Mouse (Mus musculus) erythroblast, embryonic 14.5 days (primary cell): ENCODE data around the gene Tmem211. TPM values are rescaled to one million over a fixed set of nuclear protein-coding genes. Genes with fewer than 3 reads are reported as not detected.

Experiments used
- H3K27me3 ChIP-seq: 2 replicates; pipeline ENCODE4 v1.6.1; 2012; ENCODE audit warnings: inconsistent platforms; ENCODE audit not compliant: control insufficient read depth
- H3K36me3 ChIP-seq: 2 replicates; pipeline ENCODE4 v1.6.1; 2012; ENCODE audit warnings: mild to moderate bottlenecking, inconsistent platforms; ENCODE audit not compliant: control insufficient read depth
- H3K4me1 ChIP-seq: 2 replicates; pipeline ENCODE4 v1.6.1; 2012; ENCODE audit warnings: inconsistent platforms; ENCODE audit not compliant: control insufficient read depth
- H3K4me3 ChIP-seq: replicated peaks from 2 replicates; pipeline ENCODE3; 2012; ENCODE audit warnings: moderate library complexity, mild to moderate bottlenecking, inconsistent platforms
- H3K9me3 ChIP-seq: 2 replicates; pipeline ENCODE4 v1.6.1; 2012; ENCODE audit warnings: low read length, inconsistent platforms, mixed read lengths; ENCODE audit not compliant: control insufficient read depth
- GATA1 ChIP-seq: IDR thresholded peaks from 2 replicates; pipeline ENCODE4 v1.6.1; 2012; ENCODE audit warnings: low read length, inconsistent platforms, mixed read lengths
- TAL1 ChIP-seq: IDR thresholded peaks from 3 replicates; pipeline ENCODE4 v1.6.1; 2012; ENCODE audit warnings: low read length, inconsistent platforms, mixed read lengths
- polyA plus RNA-seq: library from polyadenylated mRNA; stranded (reverse); fragments of >175 nt; gene quantifications from 2 replicates; pipeline ENCODE4 v1.2.3, GENCODE M21; 2012

Tmem211 gene
- polyA plus RNA-seq, 1 experiment: not detected

DNA sequence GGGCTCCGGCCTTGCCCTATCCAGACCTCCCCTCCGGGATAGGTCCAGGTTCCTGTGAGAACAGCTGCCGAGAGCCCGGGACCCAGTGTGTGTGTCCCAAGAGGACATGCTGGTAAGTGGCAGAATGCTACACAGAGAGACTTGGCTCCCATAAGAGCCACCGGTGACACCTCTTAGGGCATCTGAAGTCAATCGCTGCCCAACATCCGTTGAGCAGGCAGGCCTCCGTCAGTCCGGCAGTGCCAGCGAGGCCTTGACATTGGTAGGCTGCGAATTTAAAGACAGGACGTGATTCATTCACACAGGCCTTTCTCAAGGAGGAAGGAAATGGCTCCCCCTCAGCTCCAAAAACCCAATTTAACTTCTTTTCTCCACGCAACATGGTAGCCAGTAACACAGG is 16.8 kb upstream of the Tmem211 start:
- TF ChIP-seq GATA1: no peak
- TF ChIP-seq TAL1: no peak
- H3K4me1 ChIP-seq: no peaks in the 10 kb centered on the region
- no peaks in the 10 kb centered on the region for H3K9me3 ChIP-seq
- H3K4me3 ChIP-seq: no peak overlapping the region
- H3K36me3 ChIP-seq: no peaks in the 10 kb centered on the region
- H3K27me3 ChIP-seq: no peaks in the 10 kb centered on the region

DNA sequence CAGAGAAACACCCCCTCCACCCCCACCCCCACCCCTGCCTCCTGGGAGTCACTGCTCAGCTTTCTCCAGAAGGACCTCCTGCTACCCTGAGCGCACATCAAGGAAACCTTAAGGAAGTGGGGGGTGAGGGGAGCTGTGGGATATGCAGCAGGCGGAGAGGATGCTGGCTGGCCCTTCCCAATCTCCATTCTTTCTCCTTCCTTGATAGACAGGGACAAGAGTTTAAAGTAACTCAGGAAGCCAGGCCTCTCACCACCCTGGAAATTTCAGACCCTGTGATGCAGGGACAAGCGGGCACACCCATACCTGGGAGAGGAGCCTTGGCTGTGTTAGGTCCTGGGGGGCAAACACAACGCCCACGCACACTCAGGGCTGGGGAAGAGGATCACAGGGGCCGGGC is 16.4 kb upstream of the Tmem211 start:
- Histone ChIP-seq H3K36me3 (no peaks in the 10 kb centered on the region), H3K4me1 (no peaks in the 10 kb centered on the region), H3K27me3 (no peaks in the 10 kb centered on the region), H3K4me3 (no peak overlapping the region), H3K9me3 (no peaks in the 10 kb centered on the region)
- no peak for TF ChIP-seq GATA1
- TF ChIP-seq TAL1: no peak

DNA sequence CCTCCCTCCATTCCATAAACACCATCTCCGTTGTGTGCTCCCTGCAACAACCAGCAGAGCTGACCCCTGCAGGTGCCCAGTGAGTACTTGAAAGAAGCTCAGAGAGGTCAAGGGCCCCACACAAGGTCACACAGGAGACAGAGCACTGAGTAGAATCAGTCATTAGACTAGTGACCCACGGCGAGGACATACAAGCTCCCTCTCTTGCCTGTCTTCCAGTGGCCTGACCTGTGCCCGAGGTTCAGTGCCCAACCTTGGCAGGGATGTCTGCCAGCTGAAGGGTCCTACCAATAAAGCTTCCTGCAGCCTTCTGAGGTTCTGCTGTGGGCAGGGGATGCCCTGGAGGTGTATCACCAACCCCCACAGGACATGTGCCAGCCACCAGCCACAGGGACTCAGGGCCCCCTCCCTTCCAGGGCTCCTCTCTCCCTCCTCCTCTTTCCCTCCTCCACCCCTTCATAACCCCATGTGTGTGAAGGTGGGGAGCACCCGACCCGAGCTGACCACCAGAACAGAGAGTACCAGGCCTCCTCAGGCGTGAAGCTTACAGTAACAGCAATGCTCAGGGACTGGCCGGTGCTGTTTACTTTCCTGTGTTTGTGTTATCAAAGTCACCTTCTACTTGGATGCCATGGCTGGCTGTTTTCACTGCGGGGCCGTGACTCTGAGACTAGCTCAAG is 14.4 kb upstream of the Tmem211 start:
- H3K9me3 ChIP-seq: no peaks in the 10 kb centered on the region

GRCm38 (mm10) chr5:113214041-113214440 is 12.7 kb upstream of the Tmem211 start:
- Histone ChIP-seq H3K4me1 (no peaks in the 10 kb centered on the region; the same call in 1 of the 2 replicates), H3K27me3 (no peaks in the 10 kb centered on the region), H3K9me3 (no peaks in the 10 kb centered on the region), H3K4me3 (no peak overlapping the region), H3K36me3 (no peaks in the 10 kb centered on the region)
- TF ChIP-seq GATA1 (no peak), TAL1 (no peak)

More for the DNA sequence above, 14.4 kb upstream of the Tmem211 start:
- H3K36me3 ChIP-seq: no peaks in the 10 kb centered on the region
- no peaks in the 10 kb centered on the region for H3K27me3 ChIP-seq
- no peaks in the 10 kb centered on the region; the same call in 1 of the 2 replicates for H3K4me1 ChIP-seq
- no peak overlapping the region for H3K4me3 ChIP-seq
- TF ChIP-seq TAL1 (no peak), GATA1 (no peak)

DNA sequence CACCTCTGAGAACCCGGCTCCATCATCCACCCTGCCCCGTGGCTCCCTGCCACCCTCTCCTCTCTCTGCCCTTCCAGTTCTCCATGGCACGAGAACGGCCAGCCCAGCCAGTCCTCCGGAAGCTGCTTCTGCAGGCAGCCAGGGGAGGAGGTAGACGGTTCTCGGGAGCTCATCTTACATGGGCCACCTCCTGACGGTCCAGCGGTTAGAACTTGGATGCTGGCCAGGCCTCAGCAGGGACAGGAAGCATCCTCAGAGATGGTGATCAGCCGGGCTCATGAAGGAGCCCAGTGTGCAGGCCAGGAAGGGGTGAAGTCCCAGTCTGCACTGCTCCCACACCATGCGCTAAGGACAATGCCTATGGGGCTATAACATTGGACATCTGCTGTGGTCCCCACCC is 12.3 kb upstream of the Tmem211 start:
- Histone ChIP-seq H3K4me1 (no peaks in the 10 kb centered on the region; the same call in 1 of the 2 replicates), H3K4me3 (no peak overlapping the region), H3K36me3 (no peaks in the 10 kb centered on the region), H3K27me3 (no peaks in the 10 kb centered on the region), H3K9me3 (no peaks in the 10 kb centered on the region)
- TF ChIP-seq TAL1: no peak
- TF ChIP-seq GATA1: no peak

DNA sequence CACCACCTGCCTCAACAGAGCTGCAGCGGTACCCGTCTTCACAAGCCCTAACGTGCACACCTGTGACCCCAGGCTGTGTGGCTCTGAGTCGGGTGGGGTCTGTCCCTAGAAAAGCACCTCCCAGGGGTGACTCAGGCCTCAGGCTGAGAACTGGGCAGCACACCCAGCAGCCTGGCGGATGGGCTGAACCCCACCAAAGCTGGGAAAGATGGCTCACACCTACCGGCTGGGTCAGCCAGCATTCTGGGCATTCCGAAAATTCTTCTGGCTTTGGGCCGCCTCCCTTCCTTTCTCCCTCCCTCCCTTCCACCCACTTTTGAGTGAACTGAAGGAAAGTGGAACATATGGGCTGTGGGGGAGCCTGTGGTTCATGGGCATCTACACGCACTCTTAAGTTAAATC is 11.1 kb upstream of the Tmem211 start:
- Histone ChIP-seq H3K4me1 (peaks cover 4% of the 10 kb centered on the region), H3K36me3 (no peaks in the 10 kb centered on the region), H3K9me3 (no peaks in the 10 kb centered on the region), H3K4me3 (no peak overlapping the region), H3K27me3 (peaks cover 7% of the 10 kb centered on the region)
- no peak for TF ChIP-seq GATA1
- no peak for TF ChIP-seq TAL1

DNA sequence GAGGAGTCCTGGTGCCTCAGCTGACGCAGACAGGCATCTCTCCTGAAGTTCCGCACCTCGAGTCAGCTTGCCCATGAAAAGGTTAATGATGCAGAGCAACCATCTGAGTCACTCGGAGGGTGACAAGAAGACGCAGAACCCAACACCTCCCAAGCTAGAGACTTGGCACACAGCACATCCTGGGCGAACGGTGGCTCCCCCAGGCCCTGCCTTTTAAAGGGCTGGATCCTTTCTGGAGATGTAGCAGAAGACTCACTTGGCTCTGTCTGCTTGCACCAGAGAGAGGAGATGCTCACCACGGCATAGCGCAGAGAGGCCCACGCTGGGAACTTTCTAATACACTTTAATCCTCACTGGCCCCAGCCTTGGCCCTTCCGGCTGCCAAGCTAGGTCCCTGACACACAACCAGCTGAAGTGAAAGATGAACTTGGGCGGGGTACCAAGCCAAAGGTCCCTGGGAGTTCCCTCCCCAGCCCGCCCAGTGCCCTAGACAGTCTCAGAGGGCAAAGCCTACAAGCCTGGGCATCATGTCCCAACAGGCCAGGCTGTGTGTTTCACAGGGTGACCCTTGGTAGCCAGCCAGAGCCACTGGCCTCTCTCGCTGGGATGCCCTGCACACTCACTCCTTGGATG is 10.3 kb upstream of the Tmem211 start:
- TF ChIP-seq GATA1 (no peak), TAL1 (no peak)
- Histone ChIP-seq H3K36me3 (no peaks in the 10 kb centered on the region), H3K4me3 (no peak overlapping the region), H3K4me1 (peaks cover 9% of the 10 kb centered on the region), H3K27me3 (peaks cover 14% of the 10 kb centered on the region), H3K9me3 (peaks cover 4% of the 10 kb centered on the region)

GRCm38 (mm10) chr5:113217076-113217475 is 9.6 kb upstream of the Tmem211 start:
- Histone ChIP-seq H3K27me3 (peaks cover 14% of the 10 kb centered on the region), H3K4me3 (no peak overlapping the region), H3K4me1 (peaks cover 9% of the 10 kb centered on the region), H3K9me3 (peaks cover 4% of the 10 kb centered on the region), H3K36me3 (no peaks in the 10 kb centered on the region)
- no peak for TF ChIP-seq TAL1
- no peak for TF ChIP-seq GATA1

DNA sequence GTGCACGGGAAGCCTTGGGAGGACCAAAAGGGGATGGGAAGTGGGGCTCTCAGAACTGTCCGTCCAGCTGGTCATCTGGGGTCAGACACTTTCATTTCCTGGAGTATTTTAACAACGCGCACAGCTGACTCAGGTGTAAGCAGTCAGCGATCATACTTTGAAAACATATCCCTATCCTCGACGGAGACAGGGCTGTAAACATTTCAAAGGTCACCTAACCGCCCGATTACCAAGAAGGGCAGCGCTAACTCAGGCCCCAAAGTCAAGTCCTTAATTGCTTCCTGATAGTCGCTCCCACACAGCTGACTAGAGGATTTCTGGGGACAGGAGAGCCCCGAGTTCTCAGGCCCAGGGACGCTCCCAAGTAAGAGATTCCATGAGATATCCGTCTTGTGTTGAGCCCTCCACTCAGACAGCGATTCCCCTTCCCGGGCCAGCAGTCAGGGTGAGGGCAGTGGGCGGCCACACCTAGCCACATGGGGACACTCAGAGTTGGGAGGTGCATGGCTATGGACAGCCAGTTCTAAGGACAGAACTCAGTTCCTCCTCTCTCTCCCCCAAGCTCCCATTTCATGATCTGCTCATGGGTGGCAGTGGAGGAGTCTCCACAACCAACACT is 8.0 kb upstream of the Tmem211 start:
- no peak overlapping the region for H3K4me3 ChIP-seq
- TF ChIP-seq TAL1: no peak
- TF ChIP-seq GATA1: no peak
- H3K27me3 ChIP-seq: peaks cover 14% of the 10 kb centered on the region
- no peaks in the 10 kb centered on the region for H3K36me3 ChIP-seq
- peaks cover 9% of the 10 kb centered on the region for H3K4me1 ChIP-seq
- peaks cover 4% of the 10 kb centered on the region for H3K9me3 ChIP-seq

- H3K4me1 ChIP-seq: peaks cover 9% of the 10 kb centered on the region
- H3K27me3 ChIP-seq: peaks cover 14% of the 10 kb centered on the region
- peaks cover 4% of the 10 kb centered on the region for H3K9me3 ChIP-seq
- no peak for TF ChIP-seq GATA1
- no peak for TF ChIP-seq TAL1
- no peaks in the 10 kb centered on the region for H3K36me3 ChIP-seq
- H3K4me3 ChIP-seq: no peak overlapping the region
Observed at GRCm38 (mm10) chr5:113219450-113219849, 7.3 kb upstream of the Tmem211 start.
